Mouse (Mus musculus) heart, postnatal 0 days (tissue): ENCODE results near the gene Upf3a.

Experiments
- CTCF ChIP-seq: IDR thresholded peaks from 2 replicates; pipeline ENCODE4 v1.5.1; 2016; ENCODE audit warnings: antibody characterized with exemption, control low read depth, low read depth
- EP300 ChIP-seq: IDR thresholded peaks from 2 replicates; pipeline ENCODE4 v1.6.1; 2016; ENCODE audit warnings: antibody characterized with exemption, low read depth

GRCm38 (mm10) chr8:13747626-13748025, 37.8 kb upstream of the Upf3a start:
- TF ChIP-seq CTCF (no peak), EP300 (no peak)
